Mouse (Mus musculus): Measurements from ENCODE around the gene Actg1.
"Not testable (repeated sequence)": the region's sequence is repeated elsewhere in the genome, so short reads cannot be mapped to it uniquely, and the experiment has no call there.

Gene Actg1

DNA sequence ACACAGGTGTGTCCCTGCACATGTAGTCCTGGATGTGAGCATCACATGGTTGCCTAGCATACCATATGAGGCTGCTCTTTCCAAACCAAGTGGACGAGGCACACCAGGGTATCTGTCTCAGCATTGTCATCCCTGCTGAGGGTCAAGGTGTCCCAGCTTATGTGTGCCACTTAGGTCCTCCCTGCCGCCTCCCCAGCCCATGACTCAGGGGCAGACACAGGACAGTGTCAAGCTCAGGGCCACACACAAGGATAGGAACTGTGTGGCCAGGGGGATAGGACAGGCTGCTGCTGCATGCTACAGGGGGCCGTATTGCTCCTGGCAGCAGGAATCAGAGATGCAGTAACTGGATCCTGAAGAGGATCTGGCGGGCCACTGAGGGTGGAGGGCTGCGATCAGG, 12.4 kb upstream of the Actg1 start:
- DNase-seq (ENCODE audit: low spot score in 2 of 2), result no peak

DNA sequence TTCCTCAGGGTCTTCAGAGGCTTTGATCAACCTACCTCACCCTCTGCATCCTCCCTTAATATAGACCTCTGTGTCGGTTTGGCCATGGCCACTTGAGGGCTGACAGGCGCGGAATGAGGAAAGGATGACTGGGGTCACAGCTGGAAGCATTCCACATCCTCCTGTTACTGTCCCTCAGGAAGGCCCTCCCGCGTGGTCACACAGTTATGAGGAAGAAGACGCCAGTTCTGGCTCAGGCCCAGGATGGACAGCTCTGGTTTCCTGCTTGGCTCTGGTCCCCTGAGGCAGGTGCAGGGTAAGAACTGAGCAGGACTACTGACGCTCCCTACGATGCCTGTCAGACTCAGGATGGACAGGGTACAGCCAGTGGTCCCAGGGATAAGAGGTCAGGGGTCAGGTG, 11.7 kb upstream of the Actg1 start:
- peak in 1 of 2 experiments; percentile 52 for DNase-seq (ENCODE audit: low spot score in 2 of 2)

DNA sequence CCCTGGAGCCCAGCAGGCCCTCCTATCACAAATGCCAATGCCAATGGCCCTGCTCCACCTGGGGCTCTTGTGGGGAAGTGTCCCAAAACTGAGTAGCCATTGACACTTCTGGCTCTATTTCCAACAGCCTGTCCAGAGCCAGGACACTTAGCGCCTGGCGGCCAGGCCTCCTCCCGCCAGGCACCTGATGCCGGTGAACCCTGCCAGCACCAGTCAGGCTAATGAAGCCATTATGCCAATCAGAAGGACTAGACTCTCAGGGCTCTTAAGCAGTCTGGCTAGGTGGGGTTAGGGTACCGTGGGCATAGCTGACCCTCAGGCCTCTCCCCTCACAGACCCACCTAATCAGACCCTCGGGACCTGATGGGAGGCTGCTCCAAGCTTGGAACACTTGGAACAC, 11.0 kb upstream of the Actg1 start:
- DNase-seq (ENCODE audit: low spot score in 2 of 2), result no peak

DNA sequence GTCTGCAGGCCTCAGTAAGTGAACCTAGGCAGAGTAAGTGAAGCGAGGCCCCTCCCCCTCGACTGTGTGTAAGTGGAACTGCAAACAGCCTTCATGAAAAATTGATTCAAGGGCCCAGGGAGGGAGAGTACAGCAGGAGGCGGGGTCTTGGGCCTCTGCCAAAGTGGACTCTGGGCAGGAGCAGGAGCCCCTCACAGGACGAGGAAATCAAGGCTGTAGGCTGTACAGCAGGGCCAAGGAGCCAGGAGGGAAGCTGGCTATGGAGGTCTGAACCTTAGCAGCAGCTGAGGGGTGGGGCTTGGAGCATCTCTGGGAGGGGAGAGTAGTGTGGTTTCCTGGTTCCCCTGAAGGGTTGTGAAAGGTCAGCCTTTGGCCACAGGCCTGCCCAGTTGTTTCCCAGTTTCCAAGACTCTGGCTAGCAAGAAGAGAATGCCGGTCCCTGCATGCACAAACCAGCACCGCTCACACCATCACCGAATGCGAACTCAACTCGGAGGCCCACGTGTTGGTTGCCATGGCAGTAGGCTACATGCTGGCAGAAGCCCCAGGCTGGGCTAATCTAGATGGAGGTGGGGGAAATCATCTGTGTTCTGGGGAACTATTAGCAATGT, 9.6 kb upstream of the Actg1 start:
- DNase-seq (ENCODE audit: low spot score in 2 of 2), result peak; percentile 93 to 94

DNA sequence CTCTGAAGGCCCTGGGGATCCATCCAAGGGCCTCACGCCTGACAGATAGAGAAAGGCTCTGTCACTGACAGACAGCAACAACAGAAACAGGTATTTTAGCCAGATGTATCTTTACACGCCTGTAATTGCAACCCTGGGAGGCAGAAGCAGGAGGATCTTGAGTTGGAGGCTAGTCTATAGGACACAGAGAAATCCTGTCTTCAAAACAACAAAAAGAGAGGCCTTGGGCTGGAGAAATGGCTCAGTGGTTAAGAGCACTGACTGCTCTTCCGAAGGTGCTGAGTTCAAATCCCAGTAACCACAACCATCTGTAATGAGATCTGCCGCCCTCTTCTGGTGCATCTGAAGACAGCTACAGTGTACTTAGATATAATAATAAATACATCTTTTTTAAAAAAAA, 8.6 kb upstream of the Actg1 start:
- DNase-seq (ENCODE audit: low spot score in 2 of 2), result no peak

DNA sequence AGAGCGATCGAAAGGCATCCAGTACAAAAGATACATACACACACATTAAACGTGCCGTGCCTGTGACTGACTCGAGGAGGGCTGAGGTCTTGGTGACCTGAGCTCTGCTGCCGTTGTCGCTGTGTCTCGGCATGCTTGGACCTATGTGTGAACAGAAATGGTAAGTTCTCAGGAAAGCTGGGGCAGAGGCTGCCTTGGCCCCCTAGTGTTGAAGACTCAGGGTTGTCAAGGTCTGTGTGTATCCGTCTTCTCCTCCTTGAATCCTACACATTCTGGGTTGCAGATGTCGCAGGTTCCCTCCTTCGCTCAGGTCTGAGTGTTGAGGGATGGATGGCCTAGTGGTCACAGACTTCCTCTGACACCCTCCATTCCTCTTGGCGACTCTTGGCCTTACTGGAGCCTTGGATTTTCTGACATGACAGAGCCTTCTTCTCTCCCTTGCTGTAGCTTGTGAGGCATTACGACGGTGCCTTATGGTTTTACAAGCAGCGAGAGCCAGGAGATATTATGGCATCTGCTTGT, 8.0 kb upstream of the Actg1 start:
- peak in 1 of 2 experiments; percentile 21 for DNase-seq (ENCODE audit: low spot score in 2 of 2)

DNA sequence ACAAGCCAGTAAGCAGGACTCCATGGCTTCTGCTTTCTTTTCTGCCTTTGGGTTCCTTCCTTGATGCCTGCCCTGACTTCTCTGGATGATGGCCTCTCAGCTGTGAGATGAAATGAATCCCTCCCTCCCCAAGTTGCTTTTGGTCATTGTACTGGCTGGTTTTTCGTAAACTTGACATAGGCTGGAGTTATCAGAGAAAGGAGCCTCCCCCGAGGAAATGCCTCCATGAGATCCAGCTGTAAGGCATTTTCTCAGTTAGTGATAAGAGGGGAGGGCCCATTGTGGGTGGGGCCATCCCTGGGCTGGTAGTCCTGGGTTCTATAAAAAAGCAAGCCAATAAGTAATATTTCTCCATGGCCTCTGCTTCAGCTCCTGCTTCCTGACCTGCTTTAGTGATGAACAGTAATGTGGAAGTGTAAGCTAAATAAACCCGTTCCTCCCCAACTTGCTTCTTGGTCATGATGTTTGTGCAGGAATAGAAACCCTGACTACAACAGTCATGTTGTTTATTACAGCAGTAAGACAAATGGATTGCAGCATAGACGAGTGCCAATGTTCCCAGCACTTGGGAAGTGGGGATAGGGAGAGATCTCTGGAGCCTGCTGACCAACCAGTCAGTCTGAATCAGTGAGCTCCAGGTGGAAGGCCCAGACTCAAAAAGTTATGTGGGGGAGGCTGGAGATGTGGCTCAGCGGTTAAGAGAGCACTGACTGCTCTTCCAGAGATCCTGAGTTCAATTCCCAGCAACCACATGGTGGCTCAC, 7.1 kb upstream of the Actg1 start:
- peak in 1 of 2 experiments; percentile 12 for DNase-seq (ENCODE audit: low spot score in 2 of 2)

DNA sequence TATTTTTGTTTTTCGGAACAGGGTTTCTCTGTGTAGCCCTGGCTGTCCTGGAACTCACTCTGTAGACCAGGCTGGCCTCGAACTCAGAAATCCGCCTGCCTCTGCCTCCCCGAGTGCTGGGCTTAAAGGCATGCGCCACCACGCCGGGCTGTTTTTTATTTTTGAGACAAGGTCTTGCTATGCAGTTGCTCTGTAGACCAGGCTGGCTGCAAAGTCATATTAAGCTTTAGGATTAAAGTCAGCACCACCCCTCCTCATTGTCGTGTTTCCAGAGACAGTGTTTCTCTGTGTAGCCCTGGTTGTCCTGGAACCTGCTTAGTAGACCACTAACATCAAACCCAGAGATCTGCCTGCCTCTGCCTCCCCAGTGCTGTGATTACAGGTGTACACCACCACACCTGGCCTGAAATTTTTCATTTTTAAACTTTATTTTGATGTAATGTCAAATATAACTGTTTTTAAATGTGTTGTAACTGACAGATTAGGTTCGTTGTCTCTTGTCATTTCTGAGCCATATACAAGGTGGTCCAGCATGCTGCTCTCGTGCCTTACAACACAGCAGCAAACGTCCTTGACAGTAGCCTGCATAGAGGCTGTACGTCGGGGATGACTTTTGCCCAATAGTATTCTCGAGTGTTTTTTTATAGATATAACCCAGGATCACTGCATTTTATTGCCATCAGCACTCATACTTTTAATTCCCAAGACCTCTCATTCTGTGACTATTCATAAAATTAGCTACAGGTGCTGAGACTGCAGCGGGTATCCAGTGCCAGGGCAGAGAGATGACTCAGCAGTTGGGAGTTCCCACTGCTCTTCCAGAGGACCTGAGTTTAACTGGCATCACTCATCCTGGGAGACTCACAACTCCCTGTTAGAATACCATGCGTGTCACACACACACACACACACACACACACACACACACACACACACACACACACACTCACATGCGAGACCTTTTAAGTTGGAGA, 6.2 kb upstream of the Actg1 start:
- DNase-seq (ENCODE audit: low spot score in 2 of 2), result peak in 1 of 2 experiments; percentile 32

DNA sequence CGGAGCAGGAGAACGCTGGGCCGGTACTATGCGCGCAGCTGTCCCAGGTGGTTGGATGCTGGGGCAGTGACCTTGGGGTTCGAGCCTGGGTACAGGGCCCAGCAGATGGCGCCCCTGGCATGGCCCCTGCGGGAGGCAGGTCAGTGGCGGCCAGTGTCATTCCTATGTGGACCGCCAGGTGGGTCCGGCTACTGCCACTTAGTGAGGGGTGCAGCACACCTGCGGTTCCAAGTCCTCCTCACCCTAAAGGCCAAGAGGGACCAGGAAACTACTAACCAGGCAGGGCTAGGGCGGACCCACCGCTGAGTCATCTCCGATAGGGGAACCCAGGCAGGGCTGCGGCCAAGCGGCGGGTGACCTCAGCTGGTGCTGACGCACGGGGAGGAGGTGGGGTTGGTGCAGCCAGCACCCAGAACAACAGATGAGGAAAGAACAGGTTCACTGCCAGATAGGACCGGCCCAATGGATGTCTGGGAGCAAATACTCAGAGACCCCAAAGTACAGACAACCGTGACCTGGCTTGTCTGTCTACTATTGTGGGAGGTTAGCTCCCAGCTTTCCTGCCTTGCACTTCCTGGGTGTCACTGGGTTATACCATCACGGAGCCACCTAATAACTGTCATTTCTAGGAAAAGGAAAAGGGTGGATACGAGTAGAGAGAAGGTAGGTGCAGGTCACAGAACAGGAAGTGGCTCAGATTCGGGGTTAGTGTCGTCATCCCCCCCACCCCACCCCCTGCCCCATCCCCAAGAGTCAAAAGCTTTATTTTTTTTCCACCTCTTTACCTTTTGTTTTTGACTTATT, 5.4 kb upstream of the Actg1 start:
- DNase-seq (ENCODE audit: low spot score in 2 of 2), result peak; percentile 65 to 70

DNA sequence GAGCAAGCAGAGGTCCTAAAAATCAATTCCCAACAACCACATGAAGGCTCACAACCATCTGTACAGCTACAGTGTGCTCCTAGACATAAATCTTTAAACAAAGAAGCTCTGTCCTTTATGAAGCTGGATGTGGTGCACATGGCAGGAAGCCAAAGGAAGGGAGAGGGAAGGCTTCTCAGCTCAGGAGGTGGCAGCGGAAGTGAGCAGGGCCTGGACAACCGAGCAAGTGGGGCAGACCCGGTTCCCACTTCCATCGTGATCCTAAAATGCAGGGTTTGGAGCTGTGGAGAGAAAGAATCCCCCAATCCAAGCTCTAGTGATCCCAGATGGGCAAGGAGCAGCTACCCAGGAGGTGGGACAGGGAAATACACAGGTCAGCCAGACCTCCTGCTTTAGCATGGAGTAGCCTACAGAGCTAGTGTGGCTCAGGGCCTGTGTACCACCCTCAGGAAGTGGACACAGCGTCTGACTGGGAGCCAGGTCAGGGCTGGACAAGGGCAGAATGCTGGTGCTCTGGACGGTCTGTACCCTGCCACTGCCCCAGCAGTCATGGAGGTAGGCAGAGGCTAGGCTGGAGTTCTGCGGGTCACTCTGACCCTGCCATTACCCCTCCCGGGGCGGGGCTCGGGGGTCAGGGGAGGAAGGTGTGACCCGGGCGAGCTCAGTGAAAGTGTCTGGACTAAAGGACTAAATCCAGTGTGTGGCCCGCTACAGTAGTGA, 4.4 kb upstream of the Actg1 start:
- peak; percentile 73 for DNase-seq (ENCODE audit: low spot score in 2 of 2)

DNA sequence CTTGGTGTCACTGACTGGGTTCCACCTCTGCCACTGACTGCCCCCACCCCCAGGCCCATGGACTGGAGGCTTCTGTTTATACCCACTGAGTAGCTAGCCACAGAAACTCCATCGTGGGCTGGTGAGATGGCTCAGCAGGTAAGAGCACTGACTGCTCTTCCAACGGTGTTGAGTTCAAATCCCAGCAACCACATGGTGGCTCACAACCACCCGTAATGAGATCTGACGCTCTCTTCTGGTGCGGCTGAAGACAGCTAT, 3.7 kb upstream of the Actg1 start:
- DNase-seq (ENCODE audit: low spot score in 2 of 2), result not testable (repeated sequence)

DNA sequence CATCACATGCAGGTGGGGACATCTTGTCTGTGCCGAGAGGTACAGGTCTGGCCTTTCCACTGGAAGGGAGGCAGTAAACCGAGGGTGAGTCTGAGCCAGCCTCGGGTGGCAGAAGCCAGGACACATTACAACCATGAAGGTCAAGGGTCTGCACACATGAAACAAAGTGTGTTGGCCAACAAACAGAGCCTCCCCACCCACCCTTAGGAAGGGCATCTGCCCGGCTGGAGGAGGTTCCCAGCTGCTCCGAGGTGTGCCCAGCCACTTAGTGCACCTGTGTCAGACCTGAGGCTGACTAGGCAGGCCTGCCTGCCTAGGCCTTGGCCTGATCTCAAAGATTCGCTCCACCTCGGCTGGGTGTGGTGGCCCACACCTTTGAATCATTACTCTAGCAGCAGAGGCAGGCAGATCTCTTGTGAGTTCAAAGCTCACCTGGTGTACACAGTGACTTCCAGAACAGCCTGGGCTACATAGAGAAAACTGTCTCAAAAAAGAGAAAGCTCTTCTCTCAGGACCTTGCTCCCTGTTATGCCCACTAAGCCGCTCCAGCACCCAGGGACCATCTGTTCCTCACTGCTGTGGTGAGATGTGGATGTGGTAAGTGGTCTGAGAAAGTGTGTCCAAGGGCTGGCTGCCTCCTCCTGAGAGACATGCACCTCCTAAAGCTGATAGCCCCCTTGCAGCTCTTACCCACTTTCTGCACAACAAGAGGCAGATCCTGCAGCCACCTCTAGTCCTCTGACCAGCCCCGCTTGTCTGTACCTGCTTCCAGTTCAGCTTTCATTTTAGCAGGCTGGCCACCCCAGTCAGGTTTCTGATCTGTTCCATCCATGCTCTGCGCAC, 3.1 kb upstream of the Actg1 start:
- DNase-seq (ENCODE audit: low spot score in 2 of 2), result peak; percentile 27 to 48

DNA sequence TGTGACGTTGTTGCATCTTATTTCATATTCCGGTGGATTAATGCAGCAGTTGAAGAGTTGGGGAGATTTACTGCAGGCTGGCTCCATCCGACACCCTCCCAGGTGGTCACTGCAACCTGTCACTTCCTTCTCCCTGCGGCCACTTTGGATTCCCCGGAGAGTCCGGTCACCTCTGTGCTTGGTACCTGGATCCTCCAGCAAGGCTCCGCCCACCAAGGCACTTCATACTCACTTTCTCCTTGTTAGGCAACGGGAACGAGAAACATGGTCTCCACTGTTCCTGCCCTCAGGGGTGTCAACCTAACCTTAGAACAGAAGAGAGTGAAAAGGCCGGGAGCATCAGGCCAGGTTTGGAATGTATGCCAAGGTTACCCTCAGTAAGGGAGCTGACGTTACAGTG, 2.4 kb upstream of the Actg1 start:
- peak; percentile 49 to 66 for DNase-seq (ENCODE audit: low spot score in 2 of 2)

DNA sequence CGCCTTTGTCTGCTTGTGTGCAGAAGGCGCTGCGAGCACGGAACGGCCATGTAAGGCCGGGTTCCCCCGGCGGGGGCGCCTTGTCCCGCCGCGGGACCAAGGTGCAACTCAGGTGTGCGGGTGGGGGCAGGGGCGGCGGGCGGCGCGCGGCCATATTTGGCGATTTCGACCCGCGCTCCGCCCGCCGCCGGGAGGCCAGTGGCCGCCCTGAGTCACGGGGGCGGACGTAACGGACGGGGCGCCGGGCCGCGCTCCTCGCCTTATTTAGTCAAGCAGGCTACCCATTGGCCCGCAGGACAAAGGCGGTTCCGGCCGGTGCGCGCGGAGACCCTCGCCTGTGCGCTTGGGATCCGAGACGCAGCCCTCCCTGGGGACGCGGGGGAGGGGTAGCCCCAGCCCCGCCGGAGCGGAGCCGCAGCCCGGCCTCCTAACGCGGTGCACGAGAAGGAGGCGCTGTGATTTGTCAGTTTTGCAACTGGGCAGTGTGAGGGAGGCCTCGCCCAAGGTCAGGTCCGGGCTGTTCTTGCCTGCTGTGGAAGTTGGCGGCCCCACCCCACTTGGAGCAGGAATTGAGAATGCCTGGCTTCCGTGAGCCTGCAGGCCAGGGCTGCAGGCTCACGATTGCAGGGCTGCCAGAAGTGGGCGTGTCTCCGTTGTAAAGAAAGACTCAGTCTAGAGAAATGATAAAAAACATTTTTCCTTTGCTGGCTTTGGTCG, 1.8 kb upstream of the Actg1 start:
- DNase-seq (ENCODE audit: low spot score in 2 of 2), result peak; percentile 85 to 89

DNA sequence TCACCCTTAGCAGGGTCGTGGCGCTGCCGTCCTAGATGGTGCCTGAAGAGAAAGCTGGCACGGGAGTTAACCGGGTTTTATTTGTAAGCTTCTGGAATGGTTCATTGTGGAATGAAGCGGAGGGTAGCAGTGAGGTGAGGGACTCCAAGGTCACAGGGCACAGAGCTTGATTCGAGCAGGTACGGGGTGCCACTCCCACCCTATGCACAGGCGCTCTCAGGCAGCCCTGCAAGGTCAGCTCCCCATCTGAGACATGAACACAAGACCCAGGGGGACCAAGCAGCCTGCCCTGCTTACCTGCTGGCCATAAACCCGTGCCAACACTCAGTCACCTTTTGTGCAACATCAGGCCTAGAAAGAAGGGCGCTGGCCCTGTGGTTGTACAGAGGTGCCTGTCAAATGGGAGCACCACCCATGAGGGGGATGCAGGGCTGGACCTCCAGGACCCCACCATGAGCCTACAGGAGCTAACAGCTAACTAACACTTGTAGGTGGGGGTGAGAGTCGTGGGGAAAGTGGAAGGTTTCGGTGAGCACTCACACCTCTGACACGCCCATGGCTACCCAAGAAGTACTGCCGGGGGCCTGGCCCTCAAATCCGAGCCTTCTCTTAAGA, 1.1 kb upstream of the Actg1 start:
- DNase-seq (ENCODE audit: low spot score in 2 of 2), result peak; percentile 49 to 71

DNA sequence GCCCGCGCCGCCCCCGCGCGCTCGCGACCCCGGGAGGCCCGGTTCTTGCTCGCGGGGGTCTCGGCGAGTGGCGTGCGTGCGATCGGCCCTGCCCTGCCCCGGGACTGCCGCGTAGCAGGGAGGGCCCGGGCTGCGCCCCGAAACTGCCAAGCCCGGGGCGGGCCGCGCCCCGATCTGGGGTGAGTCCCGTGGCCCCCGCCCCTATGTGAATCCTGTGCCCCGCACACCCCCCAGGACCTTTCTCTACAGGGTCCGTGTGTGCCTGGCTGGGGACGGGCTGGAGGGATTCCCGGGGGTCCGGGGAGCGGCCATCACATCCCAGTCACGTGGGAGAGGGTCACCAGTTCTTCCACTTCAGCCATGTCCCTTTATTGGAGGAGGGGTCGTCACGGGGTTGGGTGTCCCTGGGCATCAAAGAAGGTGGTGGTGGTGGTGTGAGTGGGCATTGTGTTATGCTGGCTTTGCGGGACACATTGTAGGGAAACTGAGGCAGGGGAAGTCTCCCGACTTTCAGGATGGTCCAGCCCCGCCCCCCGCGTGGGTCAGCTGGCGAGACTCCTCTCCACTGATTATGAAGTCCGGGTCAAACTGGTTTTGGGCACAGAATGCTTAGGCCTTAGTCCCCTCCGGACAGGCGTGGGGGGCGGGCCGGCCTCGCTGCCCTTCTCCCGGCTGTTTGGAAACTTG, 485 bp upstream of the Actg1 start:
- DNase-seq (ENCODE audit: low spot score in 2 of 2), result peak; percentile 73 to 85

DNA sequence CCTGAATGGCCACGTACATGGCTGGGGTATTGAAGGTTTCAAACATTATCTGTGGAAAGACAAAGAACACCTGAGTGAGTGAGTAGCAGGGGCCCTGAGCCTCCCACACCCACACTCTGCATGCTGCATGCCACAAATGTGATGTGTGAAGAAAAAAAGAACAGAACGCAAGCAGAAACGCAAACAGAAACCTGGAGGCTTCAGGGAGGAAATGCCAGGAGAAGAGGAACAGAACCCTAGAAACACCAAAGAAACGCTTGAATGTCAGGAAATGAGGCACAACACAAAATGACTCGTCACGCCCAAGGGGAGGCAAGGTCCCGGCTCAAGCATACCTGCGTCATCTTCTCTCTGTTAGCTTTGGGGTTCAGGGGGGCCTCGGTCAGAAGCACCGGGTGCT, 1.0 kb downstream of the Actg1 start:
- DNase-seq (ENCODE audit: low spot score in 2 of 2), result peak; percentile 30 to 36

DNA sequence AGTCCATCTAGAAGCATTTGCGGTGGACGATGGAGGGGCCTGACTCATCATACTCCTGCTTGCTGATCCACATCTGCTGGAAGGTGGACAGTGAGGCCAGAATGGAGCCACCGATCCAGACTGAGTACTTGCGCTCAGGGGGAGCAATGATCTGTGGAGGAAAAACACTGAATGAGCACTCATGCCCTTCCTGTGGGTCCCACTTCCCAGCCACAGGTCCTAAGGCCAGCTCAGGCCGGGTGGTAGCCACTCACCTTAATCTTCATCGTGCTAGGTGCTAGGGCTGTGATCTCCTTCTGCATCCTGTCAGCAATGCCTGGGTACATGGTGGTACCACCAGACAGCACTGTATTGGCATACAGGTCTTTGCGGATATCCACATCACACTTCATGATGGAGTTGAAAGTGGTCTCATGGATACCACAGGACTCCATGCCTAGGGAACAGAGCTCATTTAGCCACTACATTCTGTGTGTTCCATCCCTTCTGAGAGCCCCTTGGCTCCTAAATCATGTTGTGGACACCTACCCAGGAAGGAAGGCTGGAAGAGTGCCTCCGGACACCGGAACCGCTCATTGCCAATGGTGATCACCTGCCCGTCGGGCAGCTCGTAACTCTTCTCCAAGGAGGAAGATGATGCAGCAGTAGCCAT, 1.8 kb downstream of the Actg1 start:
- DNase-seq (ENCODE audit: low spot score in 2 of 2), result peak; percentile 22 to 31
